Mouse (Mus musculus) limb, embryonic 11.5 days (tissue): ENCODE results near the gene Baiap2l2. TPM values are rescaled to one million over a fixed set of nuclear protein-coding genes. Genes with fewer than 3 reads are reported as not detected.

ENCODE experiments used
- ATAC-seq: fragments of 200-750 bp; cut with Nextera tagmentation; 2 replicates; pipeline ENCODE4 v1.8.0; 2017; ENCODE audit warnings: low read depth; ENCODE audit not compliant: insufficient number of reproducible peaks, low FRiP score, low TSS enrichment
- DNase-seq: peaks from one replicate; pipeline ENCODE4 v3.0.0-alpha.2; 2015; ENCODE audit warnings: low spot score
- H3K27ac ChIP-seq: fragments of 300-500 bp; sonication (generic); replicated peaks from 2 replicates; pipeline ENCODE4 v1.5.1; 2014; ENCODE audit warnings: low read depth, mild to moderate bottlenecking, low read length
- H3K27me3 ChIP-seq: fragments of 300-500 bp; sonication (generic); 2 replicates; pipeline ENCODE4 v1.6.1; 2014; ENCODE audit warnings: mild to moderate bottlenecking, low read length, mixed read lengths; ENCODE audit not compliant: control insufficient read depth, insufficient read depth
- H3K36me3 ChIP-seq: fragments of 300-500 bp; sonication (generic); 2 replicates; pipeline ENCODE4 v1.6.1; 2014; ENCODE audit warnings: mild to moderate bottlenecking, low read length, moderate library complexity, mixed read lengths; ENCODE audit not compliant: control insufficient read depth, insufficient read depth
- H3K4me1 ChIP-seq: fragments of 300-500 bp; sonication (generic); 2 replicates; pipeline ENCODE4 v1.6.1; 2014; ENCODE audit warnings: low read length, mixed read lengths; ENCODE audit not compliant: control insufficient read depth, insufficient read depth
- H3K4me2 ChIP-seq: fragments of 300-500 bp; sonication (generic); 2 replicates; pipeline ENCODE4 v1.6.1; 2014; ENCODE audit warnings: low read depth, mild to moderate bottlenecking, moderate library complexity; ENCODE audit not compliant: severe bottlenecking
- H3K4me3 ChIP-seq: fragments of 300-500 bp; sonication (generic); 2 replicates; pipeline ENCODE4 v1.5.1; 2014; ENCODE audit warnings: low read depth, low read length
- H3K9ac ChIP-seq: fragments of 300-500 bp; sonication (generic); 2 replicates; pipeline ENCODE4 v1.6.1; 2014; ENCODE audit warnings: mild to moderate bottlenecking, low read length
- H3K9me3 ChIP-seq: fragments of 300-500 bp; sonication (generic); 2 replicates; pipeline ENCODE4 v1.6.1; 2016; ENCODE audit warnings: low read length; ENCODE audit not compliant: control insufficient read depth
- WGBS: fragments of 180-500 bp; shearing (Covaris S2); extraction: QIAGEN DNeasy Blood & Tissue Kit; methylation state at CpG from one replicate; pipeline ENCODE4 v1.1.7; 2014; 5-methylcytosine and 5-hydroxymethylcytosine counted together
- polyA plus RNA-seq: library from polyadenylated mRNA; unstranded; fragments of >200 nt; fragmentation: Nextera tagmentation; extraction: Ambion mirVana; gene quantifications from 2 replicates; pipeline ENCODE4 v1.2.1, GENCODE M21; 2014

Baiap2l2 gene
- polyA plus RNA-seq, 1 experiment from 2014 or later = 0.88 TPM

- no peaks in the 10 kb centered on the region for H3K27me3 ChIP-seq
- DNase-seq = no peak
- WGBS = 85% methylated on average over 8 of the region's 8 CpGs
Observed at GRCm38 (mm10) chr15:79313848-79314369, 28.6 kb upstream of the Baiap2l2 start.

DNA sequence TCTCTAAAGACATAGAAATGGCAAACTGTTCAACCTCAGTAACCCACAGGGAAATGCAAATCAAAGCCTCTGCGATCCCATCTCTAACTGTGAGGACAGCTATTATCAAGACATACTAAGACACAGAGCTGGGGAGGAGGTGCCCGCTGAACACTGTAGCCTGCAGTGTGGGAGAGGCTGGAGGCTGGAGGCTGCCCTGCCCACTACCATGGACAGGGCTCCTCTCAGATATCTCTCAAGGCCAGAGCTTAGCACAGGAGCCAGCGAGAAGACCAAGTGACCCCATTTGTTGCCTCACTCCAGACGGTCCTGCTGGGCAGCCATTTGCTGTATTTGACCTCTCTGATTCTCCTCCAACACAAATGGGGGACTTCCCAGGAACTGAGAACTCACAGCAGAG is 22.5 kb upstream of the Baiap2l2 start:
- ATAC-seq (no peak), DNase-seq (no peak)
- WGBS = 48% methylated on average over 4 of the region's 4 CpGs
- Histone ChIP-seq H3K4me1 (no peaks in the 10 kb centered on the region), H3K4me3 (no peak overlapping the region), H3K4me2 (no peak overlapping the region), H3K9ac (no peak overlapping the region), H3K27ac (no peak overlapping the region), H3K27me3 (no peaks in the 10 kb centered on the region), H3K36me3 (peaks cover 4% of the 10 kb centered on the region; the same call in 1 of the 2 replicates), H3K9me3 (no peaks in the 10 kb centered on the region)

More at GRCm38 (mm10) chr15:79313848-79314369, 28.6 kb upstream of the Baiap2l2 start:
- Histone ChIP-seq H3K4me1 (no peaks in the 10 kb centered on the region), H3K4me3 (no peak overlapping the region), H3K36me3 (peaks cover 4% of the 10 kb centered on the region; the same call in 1 of the 2 replicates), H3K9ac (no peak overlapping the region), H3K9me3 (no peaks in the 10 kb centered on the region), H3K27ac (no peak overlapping the region), H3K4me2 (no peak overlapping the region)
- ATAC-seq = no peak

DNA sequence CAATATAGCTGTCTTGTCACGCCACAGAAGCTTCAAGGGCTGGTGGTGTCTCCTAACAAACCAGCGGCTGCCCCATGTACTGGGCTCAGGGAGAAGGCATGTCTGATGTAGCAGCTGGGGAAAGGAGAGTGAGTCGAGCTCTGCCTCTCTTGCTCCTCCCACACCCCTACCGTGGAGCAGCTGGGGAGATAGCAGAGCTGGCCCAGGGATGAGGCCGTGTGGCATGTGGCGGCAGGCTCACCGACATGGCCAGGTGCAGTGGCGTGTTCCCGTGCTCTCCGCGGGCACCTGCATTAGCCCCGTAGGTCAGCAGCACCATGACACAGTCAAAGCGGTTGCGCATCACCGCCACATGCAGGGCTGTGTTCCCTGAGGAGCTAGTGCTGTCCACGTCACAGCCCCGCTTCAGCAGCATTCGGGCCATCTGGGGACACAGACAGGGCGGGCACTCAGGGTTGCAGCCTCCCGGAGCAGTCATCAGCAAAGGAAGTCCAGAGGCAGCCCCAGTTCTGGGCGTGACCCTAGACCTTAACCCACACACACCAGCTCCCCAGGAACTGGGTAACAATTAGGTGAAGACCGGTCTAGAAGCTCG is 20.8 kb upstream of the Baiap2l2 start:
- peaks cover 2% of the 10 kb centered on the region; the same call in 1 of the 2 replicates for H3K36me3 ChIP-seq
- WGBS = 79% methylated on average over 23 of the region's 23 CpGs
- no peak overlapping the region for H3K4me3 ChIP-seq
- no peaks in the 10 kb centered on the region for H3K9me3 ChIP-seq
- ATAC-seq = no peak
- no peaks in the 10 kb centered on the region for H3K27me3 ChIP-seq
- DNase-seq = no peak
- H3K27ac ChIP-seq = no peak overlapping the region
- no peaks in the 10 kb centered on the region for H3K4me1 ChIP-seq
- H3K4me2 ChIP-seq = no peak overlapping the region
- H3K9ac ChIP-seq = no peak overlapping the region

GRCm38 (mm10) chr15:79304832-79305231 is 19.5 kb upstream of the Baiap2l2 start:
- Histone ChIP-seq H3K9ac (no peak overlapping the region), H3K4me2 (no peak overlapping the region), H3K27me3 (no peaks in the 10 kb centered on the region), H3K36me3 (no peaks in the 10 kb centered on the region; the same call in 1 of the 2 replicates), H3K27ac (no peak overlapping the region), H3K4me3 (no peak overlapping the region), H3K9me3 (no peaks in the 10 kb centered on the region), H3K4me1 (no peaks in the 10 kb centered on the region)
- no peak for DNase-seq
- ATAC-seq = no peak
- 76% methylated on average over 4 of the region's 5 CpGs for WGBS

- ATAC-seq = no peak
- Histone ChIP-seq H3K27ac (no peak overlapping the region), H3K9me3 (no peaks in the 10 kb centered on the region), H3K4me2 (no peak overlapping the region), H3K9ac (no peak overlapping the region), H3K4me3 (no peak overlapping the region), H3K4me1 (no peaks in the 10 kb centered on the region), H3K27me3 (no peaks in the 10 kb centered on the region), H3K36me3 (no peaks in the 10 kb centered on the region; the same call in 1 of the 2 replicates)
- 78% methylated on average over 8 of the region's 8 CpGs for WGBS
- DNase-seq = no peak
Observed at GRCm38 (mm10) chr15:79303725-79304124, 18.4 kb upstream of the Baiap2l2 start.

- DNase-seq = no peak
- no peak overlapping the region for H3K4me3 ChIP-seq
- no peak overlapping the region for H3K4me2 ChIP-seq
- H3K27ac ChIP-seq = no peak overlapping the region
- H3K4me1 ChIP-seq = no peaks in the 10 kb centered on the region
- no peaks in the 10 kb centered on the region for H3K36me3 ChIP-seq
- ATAC-seq = no peak
- H3K27me3 ChIP-seq = no peaks in the 10 kb centered on the region
- H3K9ac ChIP-seq = no peak overlapping the region
- no peaks in the 10 kb centered on the region for H3K9me3 ChIP-seq
- 90% methylated on average over 2 of the region's 2 CpGs for WGBS
Observed at GRCm38 (mm10) chr15:79299563-79300155, 14.3 kb upstream of the Baiap2l2 start.

DNA sequence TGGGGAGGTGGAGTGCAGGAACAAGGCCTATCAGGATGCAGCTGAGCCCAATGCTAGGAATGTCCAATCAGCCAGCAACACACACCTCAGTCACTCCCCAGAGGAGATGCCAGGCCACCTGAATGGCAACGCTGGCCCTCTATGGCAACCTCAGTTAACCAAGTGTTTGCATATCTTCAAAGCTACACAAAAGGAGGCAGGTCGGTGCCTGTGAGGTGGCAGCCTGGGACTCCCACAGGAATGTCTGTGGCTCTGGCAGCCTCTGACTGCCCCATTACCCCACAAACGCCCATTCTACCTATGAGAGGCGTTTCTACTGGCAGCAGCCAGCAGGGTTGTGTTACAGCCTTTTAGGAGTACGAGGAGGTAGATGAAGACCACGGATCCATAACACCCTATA is 13.2 kb upstream of the Baiap2l2 start:
- no peaks in the 10 kb centered on the region for H3K4me1 ChIP-seq
- no peak overlapping the region for H3K4me2 ChIP-seq
- no peaks in the 10 kb centered on the region for H3K27me3 ChIP-seq
- H3K9ac ChIP-seq = no peak overlapping the region
- no peak overlapping the region for H3K27ac ChIP-seq
- WGBS = 85% methylated on average over 6 of the region's 6 CpGs
- no peaks in the 10 kb centered on the region for H3K36me3 ChIP-seq
- no peak overlapping the region for H3K4me3 ChIP-seq
- DNase-seq (no peak), ATAC-seq (no peak)
- no peaks in the 10 kb centered on the region for H3K9me3 ChIP-seq

GRCm38 (mm10) chr15:79292779-79293178 is 7.4 kb upstream of the Baiap2l2 start:
- H3K27me3 ChIP-seq = no peaks in the 10 kb centered on the region
- peaks cover 3% of the 10 kb centered on the region; the same call in 1 of the 2 replicates for H3K36me3 ChIP-seq
- no peak overlapping the region for H3K4me2 ChIP-seq
- 0 out of 2 replicates have a peak, but pooled peaks cover 2% of the 10 kb centered on the region for H3K4me1 ChIP-seq
- H3K9ac ChIP-seq = no peak overlapping the region
- DNase-seq (no peak), ATAC-seq (no peak)
- H3K27ac ChIP-seq = no peak overlapping the region
- H3K9me3 ChIP-seq = no peaks in the 10 kb centered on the region
- 90% methylated on average over 9 of the region's 9 CpGs for WGBS
- no peak overlapping the region for H3K4me3 ChIP-seq
